Comparison of ENCODE assay signal across 8 mouse cellular contexts in the genomic region with DNA sequence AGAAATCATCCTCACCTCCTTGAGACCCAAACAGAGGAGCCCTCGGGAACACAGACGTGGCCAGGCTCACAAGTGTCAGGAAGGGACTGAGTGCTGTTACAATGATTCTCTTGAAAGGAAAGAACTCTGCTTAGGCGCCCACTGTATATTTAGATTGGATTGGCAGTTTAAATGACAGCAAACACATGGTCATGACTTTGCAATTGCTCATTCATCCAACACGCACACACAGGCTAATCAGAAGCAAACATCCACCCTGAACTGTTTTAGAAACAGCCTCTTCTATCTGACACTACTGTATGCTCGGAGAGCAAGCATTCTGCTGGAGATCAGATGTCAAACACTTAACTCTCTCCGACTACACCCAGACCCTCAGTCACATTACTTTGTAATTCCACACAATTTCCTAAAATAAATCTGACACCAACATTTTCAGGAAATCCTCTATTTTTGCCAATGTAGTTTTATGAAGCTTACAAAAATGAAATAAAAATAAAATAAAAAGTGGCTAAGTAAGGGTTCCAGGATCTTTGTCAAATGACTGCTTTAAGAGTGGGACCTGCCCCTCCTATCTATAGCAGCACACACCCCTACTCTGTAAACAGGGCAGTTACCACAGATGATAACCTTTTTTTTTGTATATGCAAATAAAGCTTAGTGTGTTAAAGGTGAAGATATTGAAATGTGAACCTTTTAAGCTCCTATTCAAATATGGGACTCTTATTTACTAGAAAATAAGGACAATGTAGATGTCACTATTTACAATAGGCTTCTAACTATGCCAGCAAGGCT.
A peak's percentile ranks its signal among the peaks of the same experiment; 100 is the strongest.
DNase-seq lines count a peak whose midpoint lies in the region; ATAC-seq and TF ChIP-seq lines count a peak whose summit lies in the region.

No protein-coding gene starts in this region.

- DNase-seq in heart, postnatal 14 days, result no peak
- peak; percentile 23 for DNase-seq in G1E (ENCODE audit: low spot score)
- DNase-seq in liver, embryonic 13.5 days, result peak; percentile 77
- no peak for DNase-seq in cerebellum, adult 11 months
- DNase-seq in cerebellum, postnatal 10 days, result no peak
- DNase-seq in kidney, postnatal 4 days, result no peak

- H3K9me3 ChIP-seq in heart, embryonic 12.5 days (replicated peaks), result no peaks in the 10 kb centered on the region
- H3K9me3 ChIP-seq in G1E (replicated peaks), result no peaks in the 10 kb centered on the region
- H3K9me3 ChIP-seq in embryonic facial prominence, embryonic 13.5 days, result no peaks in the 10 kb centered on the region
- no peaks in the 10 kb centered on the region for H3K9me3 ChIP-seq in liver, embryonic 13.5 days (replicated peaks)

- peak; percentile 91 for ATAC-seq in heart, embryonic 12.5 days (ENCODE audit: insufficient number of reproducible peaks, low FRiP score)
- ATAC-seq in G1E (ENCODE audit: extremely low read depth, insufficient number of reproducible peaks, low FRiP score, poor library complexity, severe bottlenecking), result peak; percentile 88
- ATAC-seq in embryonic facial prominence, embryonic 13.5 days (ENCODE audit: insufficient number of reproducible peaks, insufficient read depth, low FRiP score, low TSS enrichment, low read depth), result no peak
- peak; percentile 96 for ATAC-seq in liver, embryonic 13.5 days (ENCODE audit: low read depth)

- H3K36me3 ChIP-seq in heart, embryonic 12.5 days, result no peaks in the 10 kb centered on the region
- peaks cover 2% of the 10 kb centered on the region for H3K36me3 ChIP-seq in G1E (replicated peaks)
- H3K36me3 ChIP-seq in embryonic facial prominence, embryonic 13.5 days, result no peaks in the 10 kb centered on the region
- H3K36me3 ChIP-seq in liver, embryonic 13.5 days, result no peaks in the 10 kb centered on the region

- H3K4me3 ChIP-seq in heart, embryonic 12.5 days, result peak overlapping the region; percentile 31
- peak overlapping the region; percentile 64 for H3K4me3 ChIP-seq in G1E (ENCODE audit: low read depth, low read length)
- no peak overlapping the region for H3K4me3 ChIP-seq in embryonic facial prominence, embryonic 13.5 days
- peak overlapping the region; percentile 66 for H3K4me3 ChIP-seq in liver, embryonic 13.5 days (replicated peaks)

- TF ChIP-seq CTCF in G1E (IDR thresholded peaks at IDR 0.05; ENCODE audit: low read depth, low read length), result no peak

- H3K9ac ChIP-seq in heart, embryonic 12.5 days, result no peak overlapping the region
- H3K9ac ChIP-seq in embryonic facial prominence, embryonic 13.5 days, result no peak overlapping the region
- peak overlapping the region; percentile 76 for H3K9ac ChIP-seq in liver, embryonic 13.5 days

- peak overlapping the region; percentile 87 for H3K27ac ChIP-seq in heart, embryonic 12.5 days (ENCODE audit: poor library complexity, severe bottlenecking)
- H3K27ac ChIP-seq in embryonic facial prominence, embryonic 13.5 days, result peak overlapping the region; percentile 18; the same call in 1 of the 2 replicates
- peak overlapping the region; percentile 96 for H3K27ac ChIP-seq in liver, embryonic 13.5 days

- H3K4me2 ChIP-seq in heart, embryonic 12.5 days, result peak overlapping the region; percentile 59
- peak overlapping the region; percentile 18 for H3K4me2 ChIP-seq in embryonic facial prominence, embryonic 13.5 days
- H3K4me2 ChIP-seq in liver, embryonic 13.5 days, result peak overlapping the region; percentile 56

- intact Hi-C loops in heart, postnatal 14 days (cut with DNase I), result no loop called here

- 6% methylated on average over 6 of the region's 6 CpGs for WGBS in heart, embryonic 12.5 days
- 10% methylated on average over 6 of the region's 6 CpGs for WGBS in embryonic facial prominence, embryonic 13.5 days
- whole genome bisulfite sequencing in liver, embryonic 13.5 days (ENCODE audit: insufficient replicate concordance), result 7% methylated on average over 6 of the region's 6 CpGs

- H3K4me1 ChIP-seq in heart, embryonic 12.5 days (replicated peaks), result peaks cover 38% of the 10 kb centered on the region
- H3K4me1 ChIP-seq in G1E (ENCODE audit: insufficient read depth, low read depth, low read length), result peaks cover 61% of the 10 kb centered on the region
- H3K4me1 ChIP-seq in embryonic facial prominence, embryonic 13.5 days, result peaks cover 34% of the 10 kb centered on the region
- H3K4me1 ChIP-seq in liver, embryonic 13.5 days (replicated peaks), result peaks cover 56% of the 10 kb centered on the region

- no peaks in the 10 kb centered on the region for H3K27me3 ChIP-seq in heart, embryonic 12.5 days (replicated peaks)
- no peaks in the 10 kb centered on the region for H3K27me3 ChIP-seq in G1E (ENCODE audit: insufficient read depth, low read length)
- H3K27me3 ChIP-seq in embryonic facial prominence, embryonic 13.5 days, result no peaks in the 10 kb centered on the region
- H3K27me3 ChIP-seq in liver, embryonic 13.5 days, result no peaks in the 10 kb centered on the region

Comparison
In these comparisons a context has a peak if more than half of its experiments do, and no peak if none do; other contexts are left out.
1. H3K27ac ChIP-seq: peak in every context shown above with its lines; median percentile 96 in liver, embryonic 13.5 days; 87 in heart, embryonic 12.5 days; 18 in embryonic facial prominence, embryonic 13.5 days.
2. DNase-seq: peak in G1E (single experiment) and liver, embryonic 13.5 days (single experiment); none in heart, postnatal 14 days (0 of 2), cerebellum, adult 11 months (single experiment), cerebellum, postnatal 10 days (0 of 2) and kidney, postnatal 4 days (0 of 2).
3. Peak in every context shown above with its lines, with median percentiles within 50 percentile points of each other: H3K4me2 ChIP-seq.